Mouse (Mus musculus) embryonic fibroblast, embryonic 13.5 days (primary cell): ENCODE data around the gene Il10rb. TPM values are rescaled to one million over a fixed set of nuclear protein-coding genes. Genes with fewer than 3 reads are reported as not detected.

ENCODE experiments used
- H3K27ac ChIP-seq: 2 replicates; pipeline ENCODE4 v1.5.1; 2012; ENCODE audit warnings: low read length, control low read depth, inconsistent platforms; ENCODE audit not compliant: insufficient read depth
- H3K4me1 ChIP-seq: 2 replicates; pipeline ENCODE4 v1.6.1; 2011; ENCODE audit warnings: low read length; ENCODE audit not compliant: control insufficient read depth, insufficient read depth
- H3K4me3 ChIP-seq: 2 replicates; pipeline ENCODE4 v1.5.1; 2011; ENCODE audit warnings: mild to moderate bottlenecking, control low read depth, low read length; ENCODE audit not compliant: insufficient read depth
- CTCF ChIP-seq: IDR thresholded peaks from 2 replicates; pipeline ENCODE4 v1.5.1; 2011; ENCODE audit warnings: mild to moderate bottlenecking, control low read depth, low read length, moderate library complexity, borderline replicate concordance; ENCODE audit not compliant: insufficient read depth
- POLR2A ChIP-seq: IDR thresholded peaks from 2 replicates; pipeline ENCODE4 v1.6.1; 2011; ENCODE audit warnings: low read depth, mild to moderate bottlenecking, control low read depth, low read length, moderate library complexity
- polyA plus RNA-seq: library from polyadenylated mRNA; stranded (reverse); fragments of >200 nt; gene quantifications from 2 replicates; pipeline ENCODE4 v1.2.4, GENCODE M21; 2011; ENCODE audit warnings: low read depth; ENCODE audit not compliant: missing spikeins, insufficient read length

Il10rb gene
- polyA plus RNA-seq, 1 experiment = 29.0 TPM

DNA sequence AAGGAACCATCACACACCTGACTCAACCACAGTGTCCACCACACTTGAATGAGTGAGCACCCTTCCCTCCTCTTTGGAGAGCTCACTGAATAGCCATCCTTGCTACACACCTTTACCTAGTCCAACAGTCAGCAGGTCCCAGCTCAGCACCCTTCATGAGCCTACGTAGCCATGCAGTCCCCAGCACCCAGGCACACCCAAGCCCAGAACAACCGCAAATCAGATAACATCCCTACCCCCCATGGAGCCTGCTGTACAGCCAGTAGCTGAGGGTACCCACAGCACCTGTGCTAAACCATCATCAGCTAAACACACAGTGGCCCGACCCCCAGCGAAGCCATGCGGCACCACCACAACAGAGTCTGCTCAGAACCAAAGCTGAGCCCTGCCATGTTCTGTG lies 42.1 kb downstream of the Il10rb start:
- no peak overlapping the region for H3K4me3 ChIP-seq
- TF ChIP-seq POLR2A = no peak
- no peak for TF ChIP-seq CTCF
- H3K27ac ChIP-seq = no peak overlapping the region
- H3K4me1 ChIP-seq = peaks cover 11% of the 10 kb centered on the region

DNA sequence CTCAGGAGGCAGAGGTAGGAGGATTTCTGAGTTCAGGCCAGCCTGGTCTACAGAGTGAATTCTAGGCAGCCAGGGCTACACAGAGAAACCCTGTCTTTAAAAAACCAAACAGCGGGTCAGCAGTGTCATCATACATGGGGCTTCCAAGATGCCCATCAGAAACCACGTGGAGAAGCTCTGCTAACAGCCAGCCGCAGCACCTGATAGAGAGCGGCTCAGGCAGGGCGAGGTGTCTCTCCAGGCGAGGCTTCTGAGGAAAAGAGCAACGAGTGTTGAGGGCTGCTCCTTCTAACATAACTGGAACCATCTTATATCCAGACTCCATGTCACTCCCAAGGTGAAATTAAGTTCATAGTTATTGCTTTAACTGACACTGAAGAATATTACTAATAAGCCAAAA lies 42.9 kb downstream of the Il10rb start:
- TF ChIP-seq POLR2A (no peak), CTCF (no peak)
- no peak overlapping the region for H3K4me3 ChIP-seq
- peaks cover 11% of the 10 kb centered on the region for H3K4me1 ChIP-seq
- no peak overlapping the region for H3K27ac ChIP-seq

DNA sequence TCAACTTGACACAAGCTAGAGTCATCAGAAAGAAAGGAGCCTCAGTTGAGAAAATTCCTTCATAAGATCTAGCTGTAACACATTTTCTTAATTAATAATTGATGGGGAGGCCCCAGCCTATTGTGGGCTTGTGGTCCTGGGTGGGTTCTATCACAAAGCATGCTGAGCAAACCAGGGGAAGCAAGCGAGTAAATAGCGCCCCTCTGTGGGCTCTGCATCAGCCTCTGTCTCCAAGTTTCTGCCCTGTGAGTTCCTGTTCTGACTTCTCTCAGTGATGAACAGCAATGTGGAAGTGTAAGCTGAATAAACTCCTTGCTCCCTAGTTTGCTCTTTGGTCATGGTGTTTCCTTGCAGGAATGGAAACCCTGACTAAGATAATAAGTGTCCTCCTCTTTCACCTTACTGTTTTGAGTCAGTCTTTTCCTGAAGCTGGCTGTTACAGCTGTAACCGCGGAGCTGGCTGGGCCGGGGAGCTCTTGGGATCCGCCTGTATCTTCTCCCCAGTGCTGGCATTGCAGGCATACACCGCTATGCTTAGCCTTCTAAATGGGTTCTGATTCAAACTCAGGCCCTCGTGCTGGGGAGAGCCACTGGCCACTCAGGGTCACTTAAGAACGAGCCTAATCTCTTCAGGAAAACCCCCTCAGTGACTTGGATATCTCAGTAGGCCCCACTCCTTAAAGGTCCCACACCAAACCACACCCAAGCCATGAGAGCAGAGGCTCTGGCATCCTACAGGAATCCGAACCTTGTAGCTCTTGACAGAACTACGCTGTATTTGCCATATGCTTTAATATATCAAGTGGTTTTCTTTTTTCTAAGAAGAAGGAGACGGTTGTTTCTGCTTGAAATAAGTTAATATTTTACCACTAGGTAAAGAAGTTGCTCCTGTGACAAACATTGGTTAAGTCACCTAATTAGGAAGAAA lies 44.4 kb downstream of the Il10rb start:
- H3K27ac ChIP-seq = no peak overlapping the region
- TF ChIP-seq CTCF = no peak
- TF ChIP-seq POLR2A = no peak
- peaks cover 11% of the 10 kb centered on the region for H3K4me1 ChIP-seq
- H3K4me3 ChIP-seq = no peak overlapping the region

DNA sequence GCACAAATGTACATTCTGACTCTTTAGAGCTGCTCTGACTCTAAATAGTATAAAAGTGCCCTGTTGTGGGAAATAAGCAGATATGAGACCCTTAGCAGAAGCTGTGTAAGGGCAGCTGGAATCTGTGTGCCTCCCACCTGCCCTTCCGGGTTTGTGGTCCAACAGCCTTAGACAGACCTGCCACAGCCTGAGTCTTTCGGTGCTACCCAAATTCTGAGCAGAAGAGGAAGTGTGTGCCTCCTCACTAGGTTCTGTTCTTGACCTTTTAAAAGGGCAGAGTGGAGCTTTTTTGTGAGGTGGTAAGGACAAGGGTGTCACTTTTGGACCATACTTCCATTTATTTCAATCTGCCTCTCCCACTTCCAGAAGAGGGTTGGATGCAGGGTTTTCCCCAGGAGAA lies 46.0 kb downstream of the Il10rb start:
- Histone ChIP-seq H3K27ac (peak overlapping the region; percentile 67; the same call in 1 of the 2 replicates), H3K4me1 (peaks cover 11% of the 10 kb centered on the region), H3K4me3 (no peak overlapping the region)
- TF ChIP-seq POLR2A (no peak), CTCF (no peak)

DNA sequence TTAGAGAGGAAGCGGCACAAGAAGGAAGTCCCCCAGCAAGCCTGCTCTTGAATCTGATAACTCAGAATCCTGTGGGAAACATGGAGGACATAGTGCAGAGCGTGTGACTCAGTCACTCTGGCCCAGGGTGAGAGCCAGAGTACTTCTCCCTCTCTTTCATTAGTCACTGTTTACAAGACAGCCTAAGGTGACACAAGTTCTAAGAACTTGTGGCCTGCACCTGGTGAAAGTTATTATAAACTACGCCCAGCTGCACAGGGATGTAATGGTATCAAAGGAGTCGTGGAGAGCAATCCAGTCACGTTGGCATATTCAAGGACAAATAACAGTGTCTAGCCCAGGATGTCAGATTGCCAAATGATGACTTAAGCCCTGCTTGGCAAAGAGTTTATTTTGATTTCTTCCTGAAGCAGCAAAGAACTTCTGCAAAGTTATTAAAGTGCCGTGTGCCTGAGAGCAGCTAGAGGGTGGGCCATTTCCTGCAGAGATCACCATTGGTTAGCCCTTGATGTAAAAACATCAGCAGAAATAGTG lies 46.5 kb downstream of the Il10rb start:
- Histone ChIP-seq H3K4me3 (no peak overlapping the region), H3K27ac (peak overlapping the region; percentile 67; the same call in 1 of the 2 replicates), H3K4me1 (peaks cover 11% of the 10 kb centered on the region)
- TF ChIP-seq POLR2A (no peak), CTCF (no peak)

DNA sequence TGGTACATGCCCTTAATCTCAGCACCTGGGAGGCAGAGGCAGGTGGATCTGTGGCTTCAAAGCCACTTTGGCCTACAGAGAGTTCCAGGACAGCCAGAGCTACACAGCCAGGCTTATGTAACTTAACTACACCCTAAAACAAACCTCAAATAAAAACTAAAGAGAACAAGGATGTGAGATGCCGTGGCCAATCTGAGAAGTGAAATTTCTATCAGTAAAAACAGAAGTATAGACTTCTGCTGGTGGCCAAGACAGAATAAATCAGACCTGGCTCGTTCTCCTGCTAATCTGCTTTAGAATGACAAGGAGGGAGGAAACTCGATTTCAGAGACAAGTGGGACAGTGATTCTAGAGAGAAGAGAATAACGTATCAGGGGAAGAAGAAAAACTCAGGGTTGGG lies 49.9 kb downstream of the Il10rb start:
- no peak overlapping the region for H3K27ac ChIP-seq
- peaks cover 11% of the 10 kb centered on the region for H3K4me1 ChIP-seq
- TF ChIP-seq CTCF (no peak), POLR2A (no peak)
- H3K4me3 ChIP-seq = no peak overlapping the region

DNA sequence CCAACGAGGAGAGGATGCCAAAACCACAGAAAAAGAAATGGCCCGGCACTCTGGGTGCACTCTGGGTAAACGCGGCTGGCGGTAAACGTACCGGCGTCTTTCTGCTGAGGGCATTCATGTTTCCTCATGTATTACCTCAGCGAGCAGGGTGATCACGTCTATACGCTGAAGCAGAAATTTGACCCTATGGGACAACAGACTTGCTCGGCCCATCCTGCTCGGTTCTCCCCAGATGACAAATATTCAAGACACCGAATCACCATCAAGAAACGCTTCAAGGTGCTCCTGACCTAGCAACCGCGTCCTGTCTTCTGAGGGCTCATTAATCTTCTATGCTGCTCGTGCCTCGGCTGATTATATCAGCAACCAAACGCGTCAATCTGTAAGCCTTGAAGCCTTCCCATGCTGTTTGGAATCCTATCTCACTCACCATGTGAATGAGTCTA lies 52.4 kb downstream of the Il10rb start:
- no peaks in the 10 kb centered on the region for H3K4me1 ChIP-seq
- TF ChIP-seq CTCF (no peak), POLR2A (no peak)
- H3K27ac ChIP-seq = no peak overlapping the region
- H3K4me3 ChIP-seq = no peak overlapping the region

DNA sequence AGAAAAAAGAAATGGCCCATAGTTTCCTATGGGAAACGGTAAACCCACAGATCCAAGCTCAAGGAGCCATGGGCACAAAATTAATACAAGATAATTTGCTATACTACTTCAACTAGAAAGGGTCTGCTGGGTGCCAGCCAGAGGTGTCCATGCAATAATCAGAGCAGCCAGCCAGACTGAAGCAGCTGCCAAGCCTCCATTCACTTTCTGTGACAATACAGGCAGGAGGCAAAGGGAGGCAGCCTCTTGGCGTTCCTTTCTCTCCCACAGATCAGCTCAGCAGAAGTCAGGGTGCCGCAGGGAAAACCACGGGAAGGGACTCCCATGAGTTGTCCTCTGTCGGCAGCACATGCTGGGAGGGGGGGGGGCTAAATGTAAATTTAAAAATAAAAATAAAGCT lies 53.0 kb downstream of the Il10rb start:
- H3K27ac ChIP-seq = no peak overlapping the region
- H3K4me3 ChIP-seq = no peak overlapping the region
- H3K4me1 ChIP-seq = no peaks in the 10 kb centered on the region
- no peak for TF ChIP-seq POLR2A
- TF ChIP-seq CTCF = no peak

DNA sequence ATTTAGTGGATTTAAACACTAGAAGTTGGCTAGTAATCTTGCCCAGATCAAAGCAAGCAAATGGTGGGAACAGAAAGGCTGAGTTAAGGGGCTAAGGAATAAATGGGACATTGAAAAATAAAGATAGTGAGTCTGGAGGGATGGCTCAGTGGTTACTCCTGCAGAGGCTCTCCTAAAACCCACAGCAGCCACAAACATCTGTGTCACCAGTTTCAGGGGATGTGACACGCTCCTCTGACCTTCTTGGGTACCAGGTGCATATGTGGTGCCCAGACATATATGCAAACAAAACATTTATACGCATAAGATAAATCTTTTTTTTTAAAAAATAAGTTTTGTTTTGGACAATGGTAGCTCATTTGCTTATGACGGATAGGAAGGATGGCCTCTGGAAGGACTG lies 53.4 kb downstream of the Il10rb start:
- Histone ChIP-seq H3K4me3 (no peak overlapping the region), H3K27ac (no peak overlapping the region)
- no peak for TF ChIP-seq CTCF
- TF ChIP-seq POLR2A = no peak

DNA sequence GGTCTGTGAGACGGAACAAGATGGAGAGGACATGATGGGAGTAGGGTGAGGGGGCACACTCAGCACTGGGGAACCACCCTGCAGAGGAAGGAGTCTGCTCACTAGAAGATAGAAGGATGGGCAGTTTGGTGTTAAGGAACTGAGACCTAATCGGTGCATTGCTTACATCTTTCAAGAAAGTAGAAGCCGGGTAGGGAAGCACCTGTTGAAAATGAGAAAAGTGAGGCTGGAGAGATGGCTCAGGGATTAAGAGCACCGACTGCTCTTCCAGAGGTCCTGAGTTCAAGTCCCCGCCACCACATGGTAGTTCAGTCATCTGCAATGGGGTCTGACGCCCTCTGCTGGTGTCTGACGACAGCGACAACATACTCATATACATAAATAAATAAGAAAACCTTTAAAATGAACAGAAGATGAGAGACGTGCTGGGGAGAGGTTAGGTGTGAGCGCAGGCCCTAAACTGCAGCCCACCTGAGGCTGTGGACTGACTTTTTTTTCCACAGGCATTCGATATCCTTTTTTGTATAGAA lies 53.9 kb downstream of the Il10rb start:
- TF ChIP-seq POLR2A = no peak
- TF ChIP-seq CTCF = no peak
- Histone ChIP-seq H3K4me1 (no peaks in the 10 kb centered on the region), H3K4me3 (no peak overlapping the region), H3K27ac (no peak overlapping the region)

More for the DNA sequence above, 53.4 kb downstream of the Il10rb start:
- no peaks in the 10 kb centered on the region for H3K4me1 ChIP-seq
